Mouse (Mus musculus) NIH3T3 (cell line): ENCODE measurements around the gene Krtap5-5.
"Not testable (repeated sequence)": the region's sequence is repeated elsewhere in the genome, so short reads cannot be mapped to it uniquely, and the experiment has no call there.

ENCODE experiments used
- DNase-seq: peaks from one replicate; pipeline ENCODE4 v3.0.0-alpha.2; 2012; ENCODE audit warnings: low read depth

Gene Krtap5-5

DNA sequence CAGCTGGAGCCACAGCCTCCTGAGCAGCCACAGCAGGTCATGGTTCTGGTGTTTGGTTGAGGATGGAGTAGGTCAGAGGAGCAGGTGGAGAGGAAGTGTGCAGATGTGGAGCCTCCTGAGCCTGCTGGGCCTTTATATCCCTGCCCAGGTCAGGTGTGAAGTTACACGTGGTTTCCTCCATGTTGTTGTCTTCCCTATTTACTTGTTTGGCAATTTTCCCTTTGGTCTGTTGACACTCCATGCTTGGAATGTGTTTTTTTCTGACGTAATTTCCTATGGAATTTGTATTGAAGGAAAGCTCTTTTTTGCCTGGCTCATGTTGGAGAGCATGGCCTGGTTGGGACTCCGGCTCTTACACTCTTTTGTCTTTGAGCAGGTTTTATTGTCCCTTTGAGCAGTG is at the start of gene Krtap5-5:
Krtap5-5 (minus strand) TSS at position 101 of the 400 bp plus-strand sequence.
- peak; percentile 3 for DNase-seq

DNA sequence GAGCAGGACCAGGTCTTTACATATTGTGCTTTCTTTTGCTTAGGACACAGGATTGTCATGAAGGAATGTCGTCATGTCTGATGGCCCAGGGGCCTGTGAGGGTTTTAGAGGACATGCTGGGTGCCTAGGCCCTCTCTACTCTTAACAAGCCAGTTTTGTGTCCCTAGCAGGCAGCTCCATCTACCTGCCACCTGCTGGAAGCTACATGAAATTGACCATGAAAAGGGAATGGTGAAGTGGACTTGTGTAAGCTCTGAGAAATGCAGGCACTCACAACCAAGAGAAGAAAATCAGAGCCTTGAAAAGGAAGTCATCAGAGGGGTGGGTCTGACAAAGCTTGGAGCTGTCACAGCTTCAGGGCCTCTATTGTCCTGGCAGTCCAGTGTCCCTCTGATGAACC is 49.5 kb upstream of the Krtap5-5 start:
- DNase-seq, result peak; percentile 2

DNA sequence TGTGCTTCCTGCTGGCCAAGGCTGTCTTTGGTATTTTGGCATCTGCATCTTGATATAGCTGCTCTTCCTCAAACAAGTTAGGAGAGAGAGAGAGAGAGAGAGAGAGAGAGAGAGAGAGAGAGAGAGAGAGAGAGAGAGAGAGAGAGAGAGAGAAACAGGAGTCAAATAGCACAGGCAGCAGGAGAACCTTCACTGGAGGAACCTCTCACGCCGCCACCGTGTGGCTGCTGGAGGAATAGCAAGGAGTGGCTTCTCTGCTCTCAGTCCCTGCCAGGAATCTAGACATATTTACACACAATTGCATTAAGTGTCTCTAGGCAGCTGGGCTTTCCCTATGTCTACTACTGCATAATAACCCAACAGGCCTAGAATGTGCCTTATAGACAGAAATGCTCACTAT is 48.4 kb upstream of the Krtap5-5 start:
- DNase-seq, result peak; percentile 77

DNA sequence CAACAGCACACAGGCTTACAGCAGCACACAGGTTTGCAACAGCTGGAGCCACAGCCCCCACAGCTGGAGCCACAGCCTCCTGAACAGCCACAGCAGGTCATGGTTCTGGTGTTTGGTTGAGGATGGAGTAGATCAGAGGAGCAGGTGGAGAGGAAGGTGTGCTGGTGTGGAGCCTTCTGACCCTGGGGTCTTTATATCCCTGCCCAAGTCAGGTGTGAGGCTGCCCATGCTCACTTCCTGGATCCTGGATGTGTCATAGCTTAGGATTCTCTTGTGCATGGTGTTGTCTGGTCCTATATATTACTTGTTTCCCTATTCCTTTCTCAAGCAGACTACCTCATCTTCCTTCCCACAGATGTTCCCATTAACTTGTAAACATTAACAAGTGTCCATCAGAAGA is 44.5 kb upstream of the Krtap5-5 start, which contains the start of gene Gm4559:
Gm4559 (minus strand) TSS at position 101 of the 400 bp plus-strand sequence.
- not testable (repeated sequence) for DNase-seq

DNA sequence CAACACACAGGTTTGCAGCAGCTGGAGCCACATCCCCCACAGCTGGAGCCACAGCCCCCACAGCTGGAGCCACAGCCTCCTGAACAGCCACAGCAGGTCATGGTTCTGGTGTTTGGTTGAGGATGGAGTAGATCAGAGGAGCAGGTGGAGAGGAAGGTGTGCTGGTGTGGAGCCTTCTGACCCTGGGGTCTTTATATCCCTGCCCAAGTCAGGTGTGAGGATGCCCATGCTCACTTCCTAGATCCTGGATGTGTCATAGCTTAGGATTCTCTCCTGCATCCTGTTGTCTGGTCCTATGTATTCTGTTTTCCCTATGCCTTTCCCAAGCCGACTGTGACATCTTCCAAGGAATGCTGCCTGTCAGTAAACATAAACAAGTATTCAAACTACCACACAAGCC is 28.5 kb upstream of the Krtap5-5 start, which contains the start of gene Gm2431:
Gm2431 (minus strand) TSS at position 101 of the 400 bp plus-strand sequence.
- not testable (repeated sequence) for DNase-seq

DNA sequence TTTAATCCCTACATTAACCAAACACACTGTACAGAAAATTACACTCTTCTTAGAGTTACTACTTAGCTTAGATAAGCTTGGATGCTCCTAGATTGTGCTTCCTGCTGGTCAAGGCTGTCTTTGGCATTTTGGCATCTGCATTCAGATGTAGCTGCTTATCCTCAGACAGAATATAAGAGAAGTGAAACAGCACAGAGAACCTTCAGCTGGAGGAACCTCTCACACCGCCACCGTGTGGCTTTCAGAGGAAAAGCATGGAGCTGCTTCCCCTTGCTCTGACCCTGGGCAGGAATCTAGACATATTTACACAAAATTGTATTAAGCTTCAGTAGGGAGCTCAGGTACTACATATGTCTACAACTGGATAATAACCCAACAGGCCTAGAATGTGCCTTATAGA is 25.7 kb upstream of the Krtap5-5 start:
- DNase-seq, result peak; percentile 56

DNA sequence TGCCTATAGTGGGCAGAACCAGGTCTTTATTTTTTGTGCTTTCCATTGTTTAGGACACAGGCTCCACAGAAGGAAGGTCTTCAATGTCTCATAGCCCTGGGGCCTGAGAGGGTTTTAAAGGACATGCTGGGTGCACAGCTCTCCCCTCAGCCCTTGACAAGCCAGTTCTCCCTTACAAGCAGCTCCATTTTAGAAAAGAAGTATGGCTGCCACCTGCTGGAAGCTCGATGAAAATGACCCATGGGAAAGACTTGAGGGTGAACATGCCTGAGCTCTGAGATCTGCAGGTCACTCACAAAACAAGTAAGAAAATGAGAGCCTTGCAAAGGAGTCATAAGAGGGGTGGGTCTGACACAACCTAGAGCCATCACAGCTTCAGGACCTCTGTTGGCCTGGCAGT is 20.1 kb upstream of the Krtap5-5 start:
- peak; percentile 48 for DNase-seq

DNA sequence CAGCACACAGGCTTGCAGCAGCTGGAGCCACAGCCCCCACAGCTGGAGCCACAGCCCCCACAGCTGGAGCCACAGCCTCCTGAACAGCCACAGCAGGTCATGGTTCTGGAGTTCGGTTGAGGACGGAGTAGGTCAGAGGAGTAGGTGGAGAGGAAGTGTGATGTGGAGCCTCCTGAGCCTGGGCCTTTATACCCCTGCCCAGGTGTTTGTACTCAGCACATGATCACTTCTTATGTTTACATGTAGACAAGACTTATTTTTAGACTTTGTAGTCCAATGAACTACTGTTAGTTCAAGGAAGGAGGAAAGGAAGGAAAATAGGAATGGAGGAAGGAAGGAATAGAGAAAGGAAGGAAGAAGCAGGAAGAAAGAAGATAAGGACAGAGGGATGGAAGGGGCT is 11.2 kb upstream of the Krtap5-5 start, which contains the start of gene Gm40460:
Gm40460 (minus strand) TSS at position 101 of the 400 bp plus-strand sequence.
- no peak for DNase-seq

DNA sequence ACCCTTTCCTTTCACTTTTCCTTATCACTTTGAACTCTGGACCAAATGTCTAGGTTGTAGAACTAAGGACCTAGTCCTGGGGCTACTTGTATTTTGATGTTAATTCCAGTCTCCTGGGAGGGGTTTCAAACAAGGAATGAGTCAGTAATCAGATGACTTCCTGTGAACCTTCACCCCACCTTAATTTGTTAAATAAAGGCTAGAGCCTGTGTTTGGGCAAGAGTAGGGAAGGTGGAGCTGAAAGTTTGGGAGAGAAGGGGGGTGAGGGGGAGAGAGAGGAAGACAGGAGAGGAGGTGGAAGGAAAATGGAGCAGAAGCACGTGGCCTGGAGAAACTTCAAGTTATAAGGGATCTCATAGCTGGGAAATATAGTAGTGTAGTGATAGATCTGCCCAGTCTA is 1.8 kb upstream of the Krtap5-5 start:
- DNase-seq, result no peak

DNA sequence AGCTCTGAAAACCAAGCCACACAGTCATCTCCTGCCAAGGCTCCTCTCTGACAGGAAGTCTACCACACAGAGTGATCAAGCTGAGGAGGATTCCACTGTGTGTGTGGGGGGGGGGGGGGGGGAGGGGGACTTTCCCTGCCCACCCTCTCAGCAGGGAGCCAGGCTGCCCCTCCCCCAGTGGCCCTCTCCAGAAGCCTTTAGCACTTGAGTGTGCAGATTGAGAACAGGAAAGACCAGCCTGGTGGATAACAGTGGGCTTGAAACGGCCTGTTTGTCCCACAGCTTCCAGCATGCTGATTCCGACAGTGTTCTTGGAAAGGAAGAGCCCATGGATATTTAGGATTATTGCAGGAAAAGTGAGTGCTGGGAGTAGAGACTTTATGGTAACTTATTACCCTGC is 5.3 kb downstream of the Krtap5-5 start:
- no peak for DNase-seq

DNA sequence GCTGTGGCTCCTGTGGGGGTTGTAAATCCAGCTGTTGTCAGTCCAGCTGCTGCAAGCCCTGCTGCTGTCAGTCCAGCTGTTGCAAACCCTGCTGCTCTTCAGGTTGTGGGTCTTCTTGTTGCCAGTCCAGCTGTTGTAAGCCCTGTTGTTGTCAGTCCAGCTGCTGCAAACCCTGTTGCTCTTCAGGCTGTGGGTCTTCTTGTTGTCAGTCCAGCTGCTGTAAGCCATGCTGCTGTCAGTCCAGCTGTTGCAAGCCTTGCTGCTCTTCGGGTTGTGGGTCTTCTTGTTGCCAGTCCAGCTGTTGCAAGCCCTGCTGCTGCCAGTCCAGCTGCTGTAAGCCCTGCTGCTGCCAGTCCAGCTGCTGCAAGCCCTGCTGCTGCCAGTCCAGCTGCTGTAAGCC is 17.6 kb downstream of the Krtap5-5 start:
- not testable (repeated sequence) for DNase-seq

DNA sequence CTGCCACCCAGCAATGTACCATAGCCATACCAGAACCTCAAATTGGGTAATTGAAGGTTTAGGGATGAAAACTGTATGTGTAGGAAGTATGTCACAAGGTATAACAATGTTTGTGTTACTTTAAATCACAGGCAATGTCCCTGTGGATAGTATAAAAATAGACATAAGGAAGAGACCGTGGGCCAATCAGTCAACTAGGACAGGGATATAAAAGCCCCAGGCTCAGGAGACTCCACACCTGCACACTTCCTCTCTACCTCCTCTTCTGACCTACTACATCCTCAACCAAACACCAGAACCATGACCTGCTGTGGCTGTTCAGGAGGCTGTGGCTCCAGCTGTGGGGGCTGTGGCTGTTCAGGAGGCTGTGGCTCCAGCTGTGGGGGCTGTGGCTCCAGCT is 18.2 kb downstream of the Krtap5-5 start, which contains the start of gene Gm7579:
Gm7579 (plus strand) TSS at position 301 of the 400 bp plus-strand sequence.
- no peak for DNase-seq

DNA sequence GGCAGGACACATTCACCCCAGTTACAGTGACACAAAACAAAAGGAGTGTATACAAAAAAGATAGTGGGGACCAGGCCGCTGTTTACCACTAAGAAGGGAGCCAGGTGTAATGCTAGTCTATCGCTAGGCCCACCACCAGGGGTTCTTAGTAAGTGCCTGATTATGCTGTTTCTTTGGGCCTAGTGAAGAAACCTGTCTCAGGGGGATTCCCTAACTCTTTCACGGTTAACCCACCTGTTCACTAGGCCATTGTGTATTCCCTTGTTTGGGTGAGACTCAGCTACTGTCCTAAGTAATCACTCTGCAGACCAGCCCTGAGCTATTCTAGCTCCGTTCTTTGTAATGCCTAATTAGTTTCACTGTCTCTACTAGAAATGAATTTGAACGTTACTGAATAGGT is 22.9 kb downstream of the Krtap5-5 start:
- not testable (repeated sequence) for DNase-seq

DNA sequence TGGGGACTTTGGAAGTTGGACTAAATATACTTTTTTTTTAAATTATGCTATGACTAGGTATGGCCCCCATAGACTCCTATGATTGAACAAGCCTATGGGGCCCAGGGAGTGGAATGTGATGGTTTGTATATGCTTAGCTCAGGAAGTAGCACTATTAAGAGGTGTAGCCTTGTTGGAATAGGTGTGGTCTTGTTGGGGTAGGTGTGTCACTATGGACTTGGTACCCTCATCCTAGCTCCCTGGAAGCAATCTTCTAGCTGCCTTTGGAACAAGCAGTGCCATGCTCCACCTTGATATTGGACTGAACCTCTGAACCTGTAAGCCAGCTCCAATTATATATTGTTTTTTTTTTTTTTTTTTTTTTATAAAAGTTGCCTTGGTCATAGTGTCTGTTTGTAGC is 24.3 kb downstream of the Krtap5-5 start:
- DNase-seq, result no peak

DNA sequence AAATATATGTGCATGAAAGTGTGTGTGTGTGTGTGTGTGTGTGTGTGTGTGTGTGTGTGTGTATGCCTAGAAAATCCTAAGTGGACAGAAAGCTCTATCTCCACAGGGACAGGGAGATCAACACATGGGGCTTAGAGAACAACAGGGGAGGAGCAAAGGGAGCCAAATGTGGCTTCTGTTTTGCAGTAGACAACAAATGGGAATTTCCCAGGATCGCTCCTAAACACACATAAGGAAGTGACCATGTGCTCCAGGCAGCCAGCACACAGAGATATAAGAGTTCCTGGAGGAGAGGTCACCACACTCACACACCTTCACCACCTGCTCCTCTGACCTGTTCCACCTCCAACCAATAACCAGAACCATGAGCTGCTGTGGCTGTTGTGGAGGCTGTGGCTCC is 28.7 kb downstream of the Krtap5-5 start, which contains the start of gene Krtap5-3:
Krtap5-3 (plus strand) TSS at position 301 of the 400 bp plus-strand sequence.
- DNase-seq, result no peak

DNA sequence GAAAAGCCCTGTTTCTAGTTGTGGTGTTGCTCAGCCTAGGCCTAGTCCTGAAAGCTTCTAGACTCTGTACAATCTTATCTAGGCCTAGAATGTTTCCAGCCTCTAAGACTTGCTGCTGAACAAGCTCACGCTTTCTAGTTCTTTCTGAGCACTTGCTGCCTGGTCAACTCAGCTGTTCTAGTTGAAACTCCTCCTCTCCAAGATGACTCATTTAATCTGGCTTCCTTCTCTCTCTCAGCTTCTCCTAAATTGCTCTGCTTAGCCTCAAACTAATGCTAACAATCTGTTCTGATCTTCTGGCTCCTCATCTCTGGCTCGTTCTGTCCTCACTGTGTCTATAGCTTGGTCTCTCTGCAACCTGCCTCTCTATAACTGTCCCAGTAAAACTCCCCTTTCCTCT is 31.0 kb downstream of the Krtap5-5 start:
- peak; percentile 16 for DNase-seq

DNA sequence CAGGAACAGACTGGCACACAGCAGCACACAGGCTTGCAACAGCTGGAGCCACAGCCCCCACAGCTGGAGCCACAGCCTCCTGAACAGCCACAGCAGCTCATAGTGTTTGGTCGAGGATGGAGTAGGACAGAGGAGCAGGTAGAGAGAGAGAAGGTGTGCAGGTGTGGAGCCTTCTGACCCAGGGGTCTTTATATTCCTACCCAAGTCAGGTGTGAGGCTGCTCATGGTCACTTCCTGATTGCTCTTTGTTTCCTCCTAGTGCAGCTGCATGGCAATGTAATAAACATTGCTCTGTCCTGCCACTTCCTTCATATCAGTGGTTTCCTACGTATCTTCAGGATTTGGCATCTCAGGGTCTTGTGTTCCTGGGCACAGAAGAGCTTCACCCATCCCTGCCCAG is 39.5 kb downstream of the Krtap5-5 start, which contains the start of gene Gm10153:
Gm10153 (minus strand) TSS at position 101 of the 400 bp plus-strand sequence.
- DNase-seq, result no peak

DNA sequence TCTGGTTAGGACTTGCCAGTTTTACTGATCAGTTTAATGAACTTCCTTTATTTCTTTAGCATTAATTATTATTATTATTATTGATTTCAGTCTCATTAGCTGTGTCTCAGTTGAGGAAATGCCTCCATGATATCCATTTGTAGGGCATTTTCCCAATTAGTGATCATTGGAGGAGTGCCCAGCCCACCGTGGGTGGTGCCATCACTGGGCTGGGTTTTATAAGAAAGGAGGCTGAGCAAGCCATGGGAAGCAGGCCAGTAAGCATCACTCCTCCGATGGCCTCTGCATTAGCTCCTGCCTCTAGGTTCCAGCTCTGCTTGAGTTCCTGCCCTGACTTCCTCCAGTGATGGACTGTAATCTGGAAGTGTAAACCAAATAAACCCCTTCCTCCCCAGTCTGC is 41.6 kb downstream of the Krtap5-5 start:
- no peak for DNase-seq

DNA sequence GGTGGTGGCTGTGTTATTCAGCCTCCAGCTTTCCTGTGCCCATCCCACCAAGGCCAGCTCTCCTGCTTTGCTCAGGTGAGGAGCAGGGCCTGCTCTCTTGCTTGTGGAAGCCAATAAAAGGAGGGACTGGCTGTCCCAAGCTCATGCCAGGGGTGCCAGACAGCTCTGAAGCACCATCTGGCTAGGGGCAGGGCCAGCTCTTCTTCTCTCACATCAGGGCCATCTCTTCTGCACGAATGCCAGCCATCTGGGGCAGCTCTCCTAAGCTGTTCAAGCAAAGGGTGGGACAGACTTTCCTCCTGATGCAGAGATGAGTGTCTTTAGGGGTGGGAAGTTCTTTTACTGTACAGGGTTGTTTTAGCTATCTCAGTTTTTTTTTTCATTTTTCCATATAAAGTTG is 48.8 kb downstream of the Krtap5-5 start:
- no peak for DNase-seq
